Mouse (Mus musculus): ENCODE measurements around the gene Ggct.
A peak's percentile ranks its signal among the peaks of the same experiment; 100 is the strongest.

Ggct gene

GRCm38 (mm10) chr6:54952542-54952941 is 40.2 kb downstream of the Ggct start:
- DNase-seq (ENCODE audit: low spot score in 2 of 2): no peak

- DNase-seq (ENCODE audit: low spot score in 2 of 2): no peak
Measured at GRCm38 (mm10) chr6:54948682-54949081, 44.1 kb downstream of the Ggct start.

GRCm38 (mm10) chr6:54946241-54946953 is 46.4 kb downstream of the Ggct start:
- DNase-seq (ENCODE audit: low spot score in 2 of 2): no peak

- no peak for DNase-seq (ENCODE audit: low spot score in 2 of 2)
Measured at GRCm38 (mm10) chr6:54944551-54944950, 48.2 kb downstream of the Ggct start.

GRCm38 (mm10) chr6:54943753-54944152 is 49.0 kb downstream of the Ggct start:
- no peak for DNase-seq (ENCODE audit: low spot score in 2 of 2)

GRCm38 (mm10) chr6:54943292-54943691 is 49.5 kb downstream of the Ggct start:
- DNase-seq (ENCODE audit: low spot score in 2 of 2): no peak

GRCm38 (mm10) chr6:54941149-54941548 is 51.6 kb downstream of the Ggct start:
- DNase-seq (ENCODE audit: low spot score in 2 of 2): no peak

GRCm38 (mm10) chr6:54940126-54940525 is 52.6 kb downstream of the Ggct start:
- no peak for DNase-seq (ENCODE audit: low spot score in 2 of 2)

- no peak for DNase-seq (ENCODE audit: low spot score in 2 of 2)
Measured at GRCm38 (mm10) chr6:54939631-54940030, 53.1 kb downstream of the Ggct start.

- no peak for DNase-seq (ENCODE audit: low spot score in 2 of 2)
Measured at GRCm38 (mm10) chr6:54936496-54936895, 56.3 kb downstream of the Ggct start.

GRCm38 (mm10) chr6:54934930-54935329 is 57.8 kb downstream of the Ggct start:
- DNase-seq (ENCODE audit: low spot score in 2 of 2): no peak

- DNase-seq (ENCODE audit: low spot score in 2 of 2): peak in 1 of 2 experiments; percentile 4
Measured at GRCm38 (mm10) chr6:54934313-54934712, 58.4 kb downstream of the Ggct start.

- peak in 1 of 2 experiments; percentile 17 for DNase-seq (ENCODE audit: low spot score in 2 of 2)
Measured at GRCm38 (mm10) chr6:54933866-54934265, 58.9 kb downstream of the Ggct start.

- peak in 1 of 2 experiments; percentile 6 for DNase-seq (ENCODE audit: low spot score in 2 of 2)
Measured at GRCm38 (mm10) chr6:54933216-54933615, 59.5 kb downstream of the Ggct start.

Measured in right cerebral cortex, postnatal 10 days (tissue).